Mouse (Mus musculus) testis, postnatal 14 days (tissue): Measurements from ENCODE around the gene Suclg2.

Source experiments
- DNase-seq: peaks from one replicate; pipeline ENCODE4 v3.0.0; 2021; ENCODE audit warnings: low spot score

Suclg2 gene

DNA sequence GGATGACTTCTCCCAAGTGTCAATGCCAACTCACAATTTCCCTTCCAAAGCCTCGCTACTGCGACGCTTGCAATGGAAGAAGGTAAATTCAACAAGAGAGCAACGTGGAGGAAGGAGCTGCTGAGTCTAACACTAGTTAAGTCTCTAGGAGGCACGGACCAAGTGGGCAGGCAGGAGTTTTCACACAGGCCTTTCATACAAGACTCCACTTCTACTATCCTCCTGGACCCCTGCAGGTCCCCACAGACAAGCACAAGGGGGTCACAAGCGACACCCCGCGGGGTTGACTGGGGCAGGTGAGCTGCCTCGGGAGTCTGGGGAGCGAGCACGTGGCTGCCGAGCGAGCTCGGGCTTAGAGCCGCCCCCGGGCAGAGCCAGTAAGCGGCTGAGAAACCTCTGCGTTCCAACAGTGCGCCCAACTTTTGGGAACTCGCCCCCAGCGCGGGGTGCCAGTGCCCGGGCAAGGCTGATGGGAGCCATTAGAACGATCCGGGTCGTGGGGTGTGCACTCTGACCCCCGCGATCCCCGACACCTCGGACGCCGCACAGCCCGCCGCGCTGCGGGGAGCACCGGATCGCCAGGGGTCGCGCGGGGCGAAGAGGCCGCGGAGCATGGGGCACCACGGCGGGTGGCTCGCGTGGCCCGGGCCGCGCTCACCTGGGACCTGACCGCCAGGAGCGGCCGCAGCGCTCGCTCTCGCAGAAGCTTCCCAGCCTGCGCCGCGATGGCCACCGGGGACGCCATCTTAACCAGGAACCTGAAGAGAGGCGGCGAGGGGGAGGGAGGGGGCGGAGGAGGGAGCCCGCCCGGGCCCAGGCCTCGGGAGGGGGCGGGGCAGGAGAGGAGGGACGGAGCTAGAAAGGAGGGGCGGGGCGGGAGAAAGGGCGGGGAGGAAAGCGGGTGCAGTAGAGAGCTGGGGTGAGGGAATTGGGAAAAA, at the start of gene Suclg2:
Gene Suclg2 (minus strand): TSS at position 770 of the 938 bp plus-strand sequence.
- DNase-seq, result peak; percentile 83

DNA sequence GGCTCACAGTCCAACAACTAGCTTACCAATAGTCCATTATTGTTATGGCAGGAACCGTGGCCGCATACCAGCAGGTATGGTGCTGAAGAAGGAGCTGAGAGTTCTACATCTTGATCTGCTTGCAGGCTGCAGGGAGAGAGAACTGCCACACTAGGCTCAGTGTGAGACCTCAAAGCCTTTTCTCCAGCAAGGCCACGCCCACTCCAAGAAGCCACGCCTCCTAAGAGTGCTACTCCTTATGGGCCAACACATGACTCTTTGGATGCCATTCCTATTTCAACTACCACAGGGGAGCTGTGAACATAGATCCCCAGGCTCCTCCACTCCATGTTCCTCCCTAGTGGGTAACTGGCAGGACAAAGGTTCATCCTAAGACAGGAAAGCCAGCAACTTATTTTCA, 48.0 kb upstream of the Suclg2 start:
- DNase-seq, result peak; percentile 7

DNA sequence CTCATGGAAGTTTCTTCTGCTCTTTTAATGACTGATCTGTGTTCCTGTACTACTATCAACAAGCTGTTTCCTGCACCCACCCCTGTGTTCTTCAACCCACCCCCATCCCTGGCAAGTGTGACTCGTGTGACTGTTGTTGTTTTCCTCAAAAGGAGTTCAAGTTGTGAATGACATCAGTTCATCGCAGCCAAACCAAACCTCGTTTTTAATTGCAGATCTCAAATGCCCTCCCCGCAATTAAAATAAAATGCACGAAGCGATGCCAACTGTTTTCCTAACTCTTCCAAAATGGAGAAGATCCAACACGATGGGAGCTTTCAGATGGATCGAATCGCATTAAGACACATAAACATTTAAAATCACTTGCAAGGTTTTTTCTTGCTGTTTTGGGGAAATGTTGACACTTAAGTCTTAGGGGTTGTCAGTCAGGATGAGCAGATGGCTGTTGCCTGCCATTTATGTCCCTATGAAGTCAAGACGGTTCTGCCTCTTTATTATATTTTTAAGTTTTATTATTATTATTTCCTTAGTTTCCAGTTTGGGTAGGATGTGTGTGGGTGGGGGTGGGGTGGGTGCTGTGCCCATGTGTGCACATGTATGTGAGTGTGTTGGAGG, 41.1 kb upstream of the Suclg2 start:
- DNase-seq, result no peak

DNA sequence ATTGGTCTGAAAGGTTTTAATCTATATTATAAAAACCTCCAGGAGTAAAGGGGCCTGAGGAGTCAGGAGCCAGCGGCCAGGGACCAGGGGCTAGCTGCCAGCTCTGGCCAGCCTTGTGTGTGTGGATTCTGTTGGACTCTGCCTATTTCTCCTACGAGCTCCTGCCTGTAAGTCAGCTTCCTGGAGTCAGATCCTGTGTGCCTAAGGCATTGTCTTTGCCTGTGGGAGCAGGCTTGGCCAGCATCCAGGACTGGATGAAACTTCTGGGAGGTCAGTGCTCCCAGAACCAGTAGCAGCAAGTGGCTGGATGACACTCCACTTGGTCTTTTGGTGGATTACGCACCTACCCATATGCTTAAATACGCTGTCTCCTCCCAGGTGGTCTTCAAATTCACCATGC, 23.8 kb upstream of the Suclg2 start:
- no peak for DNase-seq

DNA sequence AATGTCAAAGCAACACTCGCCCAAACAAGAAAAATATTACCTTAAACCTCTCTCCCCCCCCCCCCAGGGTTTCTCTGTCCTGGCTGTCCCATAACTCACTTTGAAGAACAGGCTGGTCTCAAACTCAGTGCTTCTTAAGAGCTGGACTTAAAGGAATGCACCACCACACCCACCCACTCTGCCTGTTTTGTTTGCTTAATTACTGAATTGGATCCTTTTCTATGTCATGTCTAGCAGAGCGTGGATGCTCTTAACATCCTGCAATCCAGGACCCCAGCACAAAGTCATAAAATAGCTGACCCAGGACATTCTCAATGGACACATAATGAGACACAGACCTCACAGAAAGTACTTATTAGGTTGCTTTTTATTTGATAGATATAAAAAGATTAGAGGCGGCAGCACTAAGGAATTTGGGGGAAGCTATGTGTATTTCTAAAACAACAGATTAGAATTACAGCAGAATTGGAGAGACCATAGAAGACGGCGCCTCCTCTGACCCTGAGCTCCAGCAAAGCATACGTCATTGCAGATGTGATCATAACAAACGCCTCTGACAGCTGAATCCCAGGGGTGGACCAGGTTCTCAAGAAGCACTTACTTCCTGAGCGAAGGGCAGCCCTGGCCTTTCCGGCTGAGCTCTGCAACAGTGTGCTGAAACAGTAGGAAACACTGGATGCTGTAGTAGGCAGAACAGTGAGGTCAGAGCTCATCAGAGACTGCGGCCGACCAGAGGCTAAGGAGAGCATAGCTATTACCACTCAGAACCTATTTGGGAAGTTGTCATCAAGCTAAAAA, 13.2 kb upstream of the Suclg2 start:
- DNase-seq, result no peak

DNA sequence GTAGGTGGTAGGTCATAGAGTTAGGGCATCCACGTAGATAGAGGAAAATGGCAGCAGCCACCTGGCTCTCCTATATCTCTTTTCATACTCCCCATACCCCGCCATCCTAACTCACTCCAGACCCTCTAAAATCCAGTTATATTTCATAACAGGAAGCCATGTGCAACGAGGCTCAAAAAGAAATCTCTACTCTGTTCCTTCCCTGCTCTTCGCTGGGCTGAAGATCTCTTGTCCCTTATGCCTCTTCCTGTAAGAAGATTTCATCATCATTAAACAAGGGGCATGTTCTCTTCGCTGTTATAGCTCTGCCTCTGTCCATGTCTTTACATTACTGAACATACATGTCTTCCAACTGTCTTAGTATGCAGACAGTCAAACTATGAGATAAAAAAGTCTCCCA, 10.8 kb upstream of the Suclg2 start:
- DNase-seq, result no peak

DNA sequence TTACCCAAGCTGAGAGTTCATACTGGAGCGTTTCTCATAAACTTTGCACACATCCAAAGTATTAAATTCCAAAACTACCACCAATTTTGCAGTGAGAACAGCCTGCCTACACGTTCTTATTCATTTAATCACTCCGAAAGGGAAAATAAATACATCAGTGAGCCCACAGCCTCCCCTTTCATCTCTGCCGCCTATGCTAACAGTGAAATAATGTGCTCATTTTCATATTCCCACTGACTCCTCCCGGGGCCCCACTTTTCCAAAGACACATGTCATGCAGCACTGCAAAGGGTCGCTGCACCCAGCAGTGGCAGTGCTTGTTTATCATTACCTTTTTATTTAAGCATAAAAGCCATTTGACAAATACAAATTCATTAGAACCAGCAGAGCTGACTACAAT, 6.7 kb upstream of the Suclg2 start:
- no peak for DNase-seq

DNA sequence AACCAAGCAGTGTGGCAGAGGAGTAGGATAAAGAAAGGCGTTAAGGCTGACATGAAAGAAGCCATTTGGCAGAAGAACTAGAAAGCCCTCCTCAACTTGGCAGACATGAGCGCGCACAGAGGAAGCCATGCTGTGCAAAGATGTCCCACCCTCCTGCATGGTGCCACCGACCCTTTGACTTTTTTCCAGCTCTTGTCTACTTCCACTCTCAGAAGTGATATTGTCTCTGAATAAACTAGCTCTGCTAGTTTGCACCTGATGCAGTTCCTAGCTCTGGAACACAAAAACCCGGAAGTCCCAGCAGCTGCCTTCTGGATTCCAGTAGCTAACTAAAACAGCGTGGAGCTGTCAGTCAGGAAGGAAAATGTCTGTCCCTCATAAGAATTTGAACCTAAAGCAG, 4.8 kb upstream of the Suclg2 start:
- DNase-seq, result no peak

DNA sequence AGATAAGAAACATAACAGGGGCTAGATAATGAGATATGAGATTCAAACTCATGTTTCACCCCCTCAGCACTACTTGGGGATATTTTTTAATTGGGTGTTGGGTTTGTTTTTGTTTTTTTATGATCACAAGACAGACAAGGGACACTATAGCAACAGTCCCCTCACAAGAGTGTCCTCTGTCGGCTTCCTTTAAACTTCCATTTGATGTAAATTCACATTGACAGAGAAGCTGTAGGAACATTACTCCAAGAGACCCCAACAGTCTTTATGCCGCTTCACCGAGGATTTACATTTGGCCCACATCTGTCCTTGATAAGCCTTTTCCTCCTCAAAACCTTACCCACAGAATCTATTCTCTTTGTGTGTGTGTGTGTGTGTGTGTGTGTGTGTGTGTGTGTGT, 1.2 kb upstream of the Suclg2 start:
- no peak for DNase-seq

DNA sequence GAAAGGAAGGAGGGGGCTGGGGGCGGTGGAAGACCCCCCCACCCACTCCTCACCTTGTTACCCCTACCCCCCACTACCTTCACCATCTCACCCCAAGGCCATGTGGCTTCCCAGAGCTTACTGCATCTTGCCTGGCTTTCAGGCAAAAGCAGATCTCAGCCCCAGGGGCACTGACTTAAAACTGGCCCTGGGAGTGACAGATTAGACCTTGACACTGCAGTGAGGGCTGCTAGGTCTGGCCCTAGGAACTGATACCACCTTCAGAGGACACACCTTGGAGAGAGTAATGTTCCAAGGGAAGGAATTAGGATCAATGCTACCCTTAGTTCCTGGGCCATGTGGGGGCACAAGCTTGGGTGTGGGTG, 351 bp upstream of the Suclg2 start:
- DNase-seq, result peak; percentile 27

DNA sequence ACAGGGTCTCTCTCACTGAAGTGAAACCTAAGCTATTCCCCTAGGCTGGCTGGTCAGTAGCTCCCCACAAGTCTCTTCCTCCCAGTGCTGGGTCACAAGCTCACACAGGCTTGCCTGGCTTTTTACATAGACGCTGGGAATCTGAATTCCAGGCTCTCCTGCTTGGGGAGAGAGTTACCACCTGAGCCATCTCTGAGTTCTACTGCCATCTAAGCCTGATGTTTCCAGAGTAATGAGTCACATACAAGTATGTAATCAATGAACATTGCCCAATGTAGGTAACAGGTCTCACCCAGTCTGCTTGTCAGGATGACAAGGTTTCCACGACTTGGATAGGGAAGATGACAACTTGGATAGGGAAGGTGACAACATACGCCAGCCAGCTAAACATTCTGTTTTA, 1.5 kb downstream of the Suclg2 start:
- DNase-seq, result no peak

DNA sequence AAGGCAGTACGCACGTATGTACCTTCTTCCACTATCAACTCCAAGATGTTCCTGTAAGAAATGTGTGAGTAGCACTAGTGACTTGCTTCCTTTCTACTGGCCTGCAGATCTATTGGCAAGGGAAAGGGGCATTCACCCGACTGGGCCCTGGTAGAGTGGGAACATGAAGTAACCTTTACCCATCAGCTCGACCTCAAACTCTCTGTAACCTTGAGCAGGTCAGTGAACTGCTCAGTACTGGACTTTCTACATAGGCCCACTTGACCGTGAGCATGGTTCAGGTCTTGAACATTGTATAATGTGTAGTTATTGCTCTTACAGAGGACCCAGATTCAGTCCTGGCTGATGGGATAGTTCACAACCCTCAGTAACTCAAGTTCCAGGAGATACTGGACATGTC, 2.1 kb downstream of the Suclg2 start:
- DNase-seq, result no peak

DNA sequence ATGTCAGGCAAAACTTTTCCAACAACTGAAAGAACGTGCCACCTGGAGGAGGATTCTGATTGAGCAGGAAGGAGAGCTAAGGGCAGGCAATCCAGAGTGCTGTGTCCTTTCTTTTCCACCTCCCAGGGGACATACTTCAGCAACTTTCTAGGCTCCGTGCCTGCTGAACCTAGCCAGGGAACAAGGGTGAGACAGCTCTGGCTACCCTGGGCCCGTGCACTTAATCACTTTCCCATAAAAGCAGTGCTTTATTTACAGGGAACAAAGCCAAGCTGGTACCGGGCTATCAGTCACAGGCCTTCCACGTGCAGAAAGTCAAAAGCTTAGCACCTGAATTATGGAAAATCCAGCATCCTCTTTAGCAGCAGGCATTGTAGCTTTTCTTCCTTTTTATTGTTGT, 5.4 kb downstream of the Suclg2 start:
- DNase-seq, result peak; percentile 25

DNA sequence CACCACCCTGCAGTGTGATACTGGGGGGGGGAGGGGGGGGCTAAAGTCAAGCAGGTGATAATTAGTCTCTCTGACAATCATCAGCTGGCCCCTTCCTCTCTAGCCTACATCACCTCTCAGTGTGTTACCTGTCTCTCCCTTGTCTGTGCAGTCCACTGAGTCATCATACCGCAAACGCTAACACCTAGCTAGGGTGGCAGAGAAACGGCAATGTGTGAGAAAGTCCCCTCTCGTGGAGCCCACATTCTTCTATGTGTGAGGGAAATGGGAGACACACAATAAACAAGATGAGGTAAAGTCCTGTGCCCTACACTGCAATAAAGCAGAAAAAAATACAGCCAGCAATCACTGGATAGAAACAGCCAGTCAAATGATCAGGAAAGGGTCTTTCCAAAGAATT, 6.5 kb downstream of the Suclg2 start:
- no peak for DNase-seq

DNA sequence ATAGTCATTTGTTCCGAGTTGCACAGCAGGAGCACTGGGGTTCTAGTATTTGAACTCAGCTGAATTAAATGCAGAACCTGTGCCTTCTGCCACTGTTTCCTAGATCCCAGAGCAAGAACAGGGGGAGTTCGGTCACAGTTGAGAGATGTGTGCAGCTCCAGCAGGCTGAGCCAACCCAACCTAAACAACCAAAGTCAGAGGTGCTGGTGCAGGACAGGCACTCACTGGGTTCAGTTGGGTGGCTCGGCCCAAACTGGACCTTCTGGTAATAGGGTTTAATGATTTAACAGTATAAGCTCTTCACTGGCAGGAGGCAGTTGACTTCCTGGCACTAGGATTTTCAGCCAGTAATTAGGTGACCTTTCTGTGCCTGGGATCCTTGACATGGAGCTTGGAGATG, 6.9 kb downstream of the Suclg2 start:
- DNase-seq, result no peak

DNA sequence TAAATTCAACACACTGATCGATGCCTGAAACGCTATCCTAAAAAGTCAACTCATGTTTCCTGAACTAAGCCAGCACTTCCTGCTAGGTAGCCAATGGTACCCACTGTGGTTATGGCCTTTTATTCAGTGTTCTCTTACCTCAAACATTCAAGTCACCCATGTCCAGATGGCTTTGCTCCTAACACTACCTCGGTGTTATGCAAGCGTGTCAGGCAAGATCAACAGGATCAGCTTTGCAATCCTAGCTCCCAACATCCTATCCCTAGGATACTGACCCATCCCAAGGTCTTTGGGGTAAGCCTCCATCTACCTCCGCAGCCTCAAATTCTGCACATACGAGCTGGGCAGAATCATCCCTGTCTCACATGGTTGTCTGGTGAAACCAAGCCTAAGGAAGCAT, 7.7 kb downstream of the Suclg2 start:
- DNase-seq, result no peak

DNA sequence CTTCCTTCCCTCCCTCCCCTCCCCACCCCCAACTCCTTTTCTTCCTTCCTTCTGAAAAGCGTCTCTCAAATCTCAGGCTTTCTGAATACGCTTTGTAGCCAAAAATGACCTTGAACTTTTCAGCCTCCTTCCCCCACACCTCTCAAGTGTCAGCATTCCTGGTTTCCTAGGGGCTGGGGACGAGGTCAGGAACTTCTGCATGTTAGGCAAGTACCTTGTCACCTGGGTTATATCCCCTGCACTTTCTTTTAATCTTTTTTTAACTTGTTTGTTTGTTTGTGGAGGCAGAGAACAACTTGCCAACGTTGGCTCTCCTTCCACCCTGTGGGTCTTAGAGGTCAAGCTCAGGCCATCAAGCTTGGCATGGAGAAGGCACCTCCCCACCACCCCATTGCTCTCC, 9.1 kb downstream of the Suclg2 start:
- DNase-seq, result no peak

DNA sequence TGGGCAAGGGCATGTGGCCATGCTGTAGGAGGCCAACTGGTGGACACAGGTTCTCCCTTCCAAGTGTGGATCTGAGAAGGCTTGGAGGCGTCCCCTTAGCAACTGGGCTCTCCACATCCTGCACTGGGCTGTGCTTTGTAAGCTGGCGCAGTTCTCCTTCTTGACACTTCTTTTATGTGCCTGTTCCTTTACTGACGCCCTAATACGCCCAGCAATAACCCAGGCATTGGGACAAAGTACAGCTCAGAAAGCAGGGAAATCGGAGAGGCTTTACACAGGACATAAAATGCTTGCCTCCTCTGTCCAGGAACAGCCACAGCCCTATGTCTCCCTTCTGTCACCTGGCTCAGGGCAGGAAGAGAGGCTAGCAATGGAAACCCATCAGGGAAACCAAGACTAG, 9.5 kb downstream of the Suclg2 start:
- no peak for DNase-seq

DNA sequence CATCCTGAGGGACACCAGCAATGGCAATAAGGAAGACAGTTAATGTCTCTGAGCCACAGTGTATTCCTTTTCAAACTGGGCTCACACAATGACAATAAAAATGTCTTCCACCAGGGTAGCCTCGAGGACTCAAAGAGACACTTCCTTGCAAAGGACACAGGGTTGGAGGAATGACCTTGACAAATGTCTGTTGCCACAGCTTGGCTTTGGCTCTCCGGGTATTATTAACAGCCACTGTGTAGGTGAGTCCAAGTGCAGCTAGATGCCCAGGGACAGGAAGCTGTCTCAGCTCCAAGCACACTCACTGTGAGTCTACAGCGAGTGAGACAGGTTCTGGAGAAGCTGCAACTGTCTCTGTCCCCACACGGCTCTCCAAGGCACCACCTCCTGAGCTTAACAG, 14.0 kb downstream of the Suclg2 start:
- no peak for DNase-seq

DNA sequence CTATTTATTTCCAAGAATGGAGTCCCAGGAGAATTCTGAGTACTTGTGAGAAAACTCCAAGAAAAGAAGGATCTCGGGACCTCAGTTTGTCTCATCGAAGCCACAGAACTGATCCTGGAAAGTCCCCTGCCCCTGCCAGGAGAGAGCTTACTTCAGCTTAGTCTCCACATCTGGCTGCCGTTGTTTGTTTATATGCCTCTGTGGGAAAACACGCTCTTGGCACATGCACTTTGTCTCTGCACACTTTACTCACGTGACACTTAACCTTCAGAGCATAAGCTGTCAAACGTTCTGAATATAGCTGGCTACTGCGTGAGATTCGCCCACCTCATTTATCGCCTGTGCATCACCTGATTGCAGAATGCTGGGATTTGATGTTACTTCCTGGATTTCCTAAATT, 16.4 kb downstream of the Suclg2 start:
- no peak for DNase-seq

DNA sequence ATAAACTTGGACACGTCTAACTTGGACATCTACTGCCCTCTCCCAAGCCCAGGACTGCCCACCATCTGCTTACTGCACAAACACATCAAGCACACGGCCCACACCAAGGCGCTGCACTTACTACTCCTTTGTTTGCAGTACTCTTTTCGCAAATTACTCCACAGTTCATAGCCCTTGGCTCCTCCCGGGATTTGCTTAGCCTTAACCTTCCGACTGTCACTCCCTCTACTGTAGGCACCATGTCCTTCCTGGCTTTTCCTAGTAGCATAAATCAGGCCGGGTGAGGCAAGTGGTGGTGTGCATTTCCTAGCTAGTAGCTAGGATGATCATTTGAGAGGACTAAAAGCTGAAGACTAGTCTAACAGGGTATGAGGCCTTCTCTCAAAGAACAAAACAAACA, 16.8 kb downstream of the Suclg2 start:
- no peak for DNase-seq

DNA sequence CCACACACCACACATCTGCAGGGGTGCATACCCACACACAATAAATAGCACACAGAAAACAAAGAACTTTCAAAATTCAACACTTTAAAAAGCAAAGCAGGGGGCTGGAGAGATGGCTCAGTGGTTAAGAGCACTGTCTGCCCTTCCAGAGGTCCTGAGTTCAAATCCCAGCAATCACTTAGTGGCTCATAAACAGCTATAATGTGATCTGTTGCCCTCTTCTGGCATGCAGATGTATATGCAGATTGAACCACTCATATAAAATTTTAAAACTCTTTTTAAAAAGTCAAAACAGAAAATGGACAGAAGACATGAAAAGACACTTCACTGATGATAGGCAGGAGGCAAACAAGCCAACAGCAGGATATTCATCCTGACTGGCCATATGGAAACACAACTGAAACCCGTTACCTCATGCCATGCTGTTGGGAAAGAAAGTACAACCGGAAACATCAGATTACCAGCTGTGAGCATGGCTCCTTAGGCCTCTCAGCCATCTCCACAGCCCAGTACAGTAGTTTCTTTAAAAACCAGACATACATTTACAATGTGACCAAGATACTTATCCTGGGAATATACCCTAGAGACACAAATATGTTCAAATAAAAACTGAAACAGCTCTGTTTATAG, 17.5 kb downstream of the Suclg2 start:
- DNase-seq, result no peak

DNA sequence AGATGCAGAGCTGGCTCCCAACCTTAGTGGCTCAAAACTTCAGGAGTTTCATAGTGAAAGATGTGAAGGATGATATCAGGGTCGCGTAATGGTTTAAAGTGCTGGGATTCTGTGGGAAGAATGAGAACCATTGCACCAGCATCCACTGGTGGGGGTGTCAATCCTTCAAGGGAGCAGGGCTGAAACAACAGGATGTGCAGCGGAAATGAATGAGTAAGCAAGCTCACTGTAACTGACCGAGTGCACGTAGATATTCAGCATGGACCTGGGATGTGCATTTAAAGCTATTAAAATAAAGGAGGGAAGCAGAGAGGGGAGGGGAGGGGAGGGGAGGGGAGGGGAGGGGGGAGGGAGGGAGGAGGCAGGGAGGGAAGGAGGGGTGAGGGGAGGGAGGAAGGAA, 18.4 kb downstream of the Suclg2 start:
- DNase-seq, result no peak
